9 mouse cellular contexts compared by ENCODE assay signal in genomic region chr2:127336885-127337284, GRCm38 (mm10). TPM values are rescaled to one million over a fixed set of nuclear protein-coding genes. Genes with fewer than 3 reads are reported as not detected.
DNase-seq lines count a peak whose midpoint lies in the region; ATAC-seq and TF ChIP-seq lines count a peak whose summit lies in the region.
"Had no signal": no experiment of that assay in that cellular context is flagged by ENCODE, and none has a peak within 500 bp of the region (broad histone marks: within the 10 kb centered on the region; RNA-seq: fewer than 3 reads in every experiment).

No protein-coding gene starts in this region.

- 32% methylated on average over 5 of the region's 5 CpGs for WGBS in heart, embryonic 14.5 days
- WGBS in forebrain, embryonic 16.5 days = 55% methylated on average over 5 of the region's 5 CpGs
- WGBS in macrophage (ENCODE audit: missing documents) = 6% methylated on average over 5 of the region's 5 CpGs

- H3K4me1 ChIP-seq in heart, embryonic 14.5 days (ENCODE audit: control insufficient read depth in 2 of 2, insufficient read depth in 2 of 2, low read length in 2 of 2) = peaks cover 25 to 35% of the 10 kb centered on the region in 2 experiments
- H3K4me1 ChIP-seq in E14TG2a.4 (replicated peaks; ENCODE audit: low read depth, low read length) = peaks cover 28% of the 10 kb centered on the region
- H3K4me1 ChIP-seq in forebrain, embryonic 16.5 days (replicated peaks; ENCODE audit: control insufficient read depth, insufficient read depth, low read length) = peaks cover 9% of the 10 kb centered on the region; the same call in 1 of the 2 replicates

- peaks cover 8% of the 10 kb centered on the region; the same call in 1 of the 2 replicates for H3K27me3 ChIP-seq in heart, embryonic 14.5 days (ENCODE audit: control insufficient read depth, insufficient read depth, low read length)
- H3K27me3 ChIP-seq in E14TG2a.4 (ENCODE audit: insufficient read depth, low read length) = peaks cover 78% of the 10 kb centered on the region
- H3K27me3 ChIP-seq in forebrain, embryonic 16.5 days (replicated peaks; ENCODE audit: control insufficient read depth, insufficient read depth, low read length) = peaks cover 24% of the 10 kb centered on the region
- H3K27me3 ChIP-seq: Patski had no signal

- H3K9me3 ChIP-seq in heart, embryonic 14.5 days (ENCODE audit: control insufficient read depth, low read length) = no peaks in the 10 kb centered on the region
- H3K9me3 ChIP-seq in E14TG2a.4 (ENCODE audit: low read length) = 0 out of 2 replicates have a peak, but pooled peaks cover 3% of the 10 kb centered on the region
- H3K9me3 ChIP-seq in forebrain, embryonic 16.5 days (ENCODE audit: control insufficient read depth, low read length) = no peaks in the 10 kb centered on the region

- ATAC-seq in heart, embryonic 14.5 days (ENCODE audit: insufficient number of reproducible peaks, insufficient read depth, low FRiP score, low read depth) = no peak
- ATAC-seq in forebrain, embryonic 16.5 days = no peak
- no peak for ATAC-seq in frontal cortex, adult (ENCODE audit: low TSS enrichment)

- H3K27ac ChIP-seq in heart, embryonic 14.5 days (replicated peaks in 1 of 2; ENCODE audit: control insufficient read depth in 1 of 2, insufficient read depth in 1 of 2, low read depth in 2 of 2, low read length in 2 of 2) = peak overlapping the region in 1 of 2 experiments; percentile 45; a peak in 1 of 4 replicates
- H3K27ac ChIP-seq in forebrain, embryonic 16.5 days (ENCODE audit: low read length) = no peak overlapping the region
- H3K27ac ChIP-seq in macrophage = peak overlapping the region; percentile 60

- peak overlapping the region; percentile 75 for H3K9ac ChIP-seq in heart, embryonic 14.5 days (ENCODE audit: low read length)
- H3K9ac ChIP-seq in forebrain, embryonic 16.5 days (replicated peaks; ENCODE audit: low read depth, low read length) = peak overlapping the region; percentile 69

- H3K36me3 ChIP-seq in heart, embryonic 14.5 days (ENCODE audit: control insufficient read depth, insufficient read depth, low read length) = no peaks in the 10 kb centered on the region
- no peaks in the 10 kb centered on the region for H3K36me3 ChIP-seq in E14TG2a.4 (ENCODE audit: insufficient read depth, low read length)
- H3K36me3 ChIP-seq in forebrain, embryonic 16.5 days (ENCODE audit: control insufficient read depth, insufficient read depth) = no peaks in the 10 kb centered on the region
- H3K36me3 ChIP-seq in macrophage (ENCODE audit: inconsistent target) = no peaks in the 10 kb centered on the region

- peak overlapping the region; percentile 96 for H3K4me2 ChIP-seq in heart, embryonic 14.5 days (ENCODE audit: low read length)
- peak overlapping the region; percentile 88 for H3K4me2 ChIP-seq in forebrain, embryonic 16.5 days (ENCODE audit: low read length)

- no peak for TF ChIP-seq CTCF in E14TG2a.4 (conservative IDR thresholded peaks at IDR 0.05; ENCODE audit: low read length)

- H3K4me3 ChIP-seq in heart, embryonic 14.5 days (ENCODE audit: control insufficient read depth in 1 of 2, insufficient read depth in 1 of 2, low read depth in 1 of 2, low read length in 2 of 2) = peak overlapping the region; percentile 56 to 66
- H3K4me3 ChIP-seq in E14TG2a.4 (replicated peaks; ENCODE audit: low read length) (peak overlapping the region; percentile 80), macrophage (ENCODE audit: inconsistent target) (peak overlapping the region; percentile 55)
- H3K4me3 ChIP-seq in forebrain, embryonic 16.5 days (replicated peaks; ENCODE audit: low read length) = peak overlapping the region; percentile 61

- peaks cover 8% of the 10 kb centered on the region; the same call in 1 of the 2 replicates for H3K79me2 ChIP-seq in macrophage (ENCODE audit: inconsistent target)

- no peak for DNase-seq in heart, adult 11 months
- DNase-seq in gastrocnemius, adult 18-20 months (ENCODE audit: low spot score) = no peak
- no peak for DNase-seq in kidney, postnatal 25 days

RNA-seq across cellular contexts. Expression of gene Dusp2, which starts 0.9 kb away (rescaled TPM):
- polyA plus RNA-seq in heart, embryonic 14.5 days (2014; fragmentation: Nextera tagmentation; extraction: Ambion mirVana) = 14.5 and 15.9 TPM in 2 replicates
- polyA plus RNA-seq in forebrain, embryonic 16.5 days (2015; fragmentation: Nextera tagmentation; extraction: Ambion mirVana) = 6.6 and 7.7 TPM in 2 replicates
- 1,000 to 10,000 TPM in 2 of 26 experiments, 100 to 1,000 TPM in 18, 10 to 100 TPM in 6; 13.9 to 1,411 (median 390) TPM for total RNA-seq in macrophage (2018; cell fraction: chromatin; rRNA removed)
- 100 to 1,000 TPM in 17 of 26 experiments, 10 to 100 TPM in 6, 1 to 10 TPM in 3; 7.9 to 760 (median 199) TPM for total RNA-seq in macrophage (2018; cell fraction: cytosol; rRNA removed)
- 1,000 to 10,000 TPM in 6 of 26 experiments, 100 to 1,000 TPM in 16, 10 to 100 TPM in 4; 20.8 to 1,715 (median 596) TPM for total RNA-seq in macrophage (2018; cell fraction: nucleus; rRNA removed)
- polyA plus RNA-seq in macrophage (2018) = 2.5 to 7.1 TPM (median 3.9 TPM) in 3 replicates
- total RNA-seq in gastrocnemius, adult 18-20 months (2021) = under 1 TPM; 0.37 to 1.00 TPM

RNA-seq across cellular contexts. Expression of gene Astl, which starts 1.6 kb away (rescaled TPM):
- polyA plus RNA-seq in heart, embryonic 14.5 days (2014; fragmentation: Nextera tagmentation; extraction: Ambion mirVana) = not detected in 2 replicates
- polyA plus RNA-seq in forebrain, embryonic 16.5 days (2015; fragmentation: Nextera tagmentation; extraction: Ambion mirVana) = not detected in 2 replicates
- 10 to 100 TPM in 1 of 26 experiments, 1 to 10 TPM in 12, under 1 TPM in 8, not detected in 5; 0.26 to 10.5 (median 1.5) TPM for total RNA-seq in macrophage (2018; cell fraction: chromatin; rRNA removed)
- total RNA-seq in macrophage (2018; cell fraction: cytosol; rRNA removed) = under 1 TPM in 23 of 26 experiments, not detected in 3; 0.04 to 0.29 (median 0.12) TPM
- 10 to 100 TPM in 1 of 26 experiments, 1 to 10 TPM in 16, under 1 TPM in 7, not detected in 2; 0.20 to 11.2 (median 1.3) TPM for total RNA-seq in macrophage (2018; cell fraction: nucleus; rRNA removed)
- polyA plus RNA-seq in macrophage (2018) = not detected in 3 replicates
- total RNA-seq in gastrocnemius, adult 18-20 months (2021) = not detected
- polyA plus RNA-seq: Patski had no signal

RNA-seq across cellular contexts. Expression of gene Adra2b, which starts 26.1 kb away (rescaled TPM):
- polyA plus RNA-seq in heart, embryonic 14.5 days (2014; fragmentation: Nextera tagmentation; extraction: Ambion mirVana) = 1.1 and 1.2 TPM in 2 replicates
- 0.62 and 0.68 TPM in 2 replicates for polyA plus RNA-seq in forebrain, embryonic 16.5 days (2015; fragmentation: Nextera tagmentation; extraction: Ambion mirVana)
- 1 to 10 TPM in 1 of 26 experiments, under 1 TPM in 6, not detected in 19; 0.15 to 1.5 (median 0.28) TPM for total RNA-seq in macrophage (2018; cell fraction: chromatin; rRNA removed)
- under 1 TPM in 2 of 26 experiments, not detected in 24; 0.05 to 0.21 TPM for total RNA-seq in macrophage (2018; cell fraction: cytosol; rRNA removed)
- 10 to 100 TPM in 1 of 26 experiments, 1 to 10 TPM in 2, under 1 TPM in 10, not detected in 13; 0.12 to 11.7 (median 0.28) TPM for total RNA-seq in macrophage (2018; cell fraction: nucleus; rRNA removed)
- polyA plus RNA-seq in macrophage (2018) = not detected in 3 replicates
- under 1 TPM; 0.40 to 0.71 TPM for total RNA-seq in gastrocnemius, adult 18-20 months (2021)
- polyA plus RNA-seq: Patski had no signal
